Mouse (Mus musculus) testis, postnatal 14 days (tissue): Measurements from ENCODE around the gene Pskh1.

Source experiments
- DNase-seq: peaks from one replicate; pipeline ENCODE4 v3.0.0; 2021; ENCODE audit warnings: low spot score

Pskh1 gene

DNA sequence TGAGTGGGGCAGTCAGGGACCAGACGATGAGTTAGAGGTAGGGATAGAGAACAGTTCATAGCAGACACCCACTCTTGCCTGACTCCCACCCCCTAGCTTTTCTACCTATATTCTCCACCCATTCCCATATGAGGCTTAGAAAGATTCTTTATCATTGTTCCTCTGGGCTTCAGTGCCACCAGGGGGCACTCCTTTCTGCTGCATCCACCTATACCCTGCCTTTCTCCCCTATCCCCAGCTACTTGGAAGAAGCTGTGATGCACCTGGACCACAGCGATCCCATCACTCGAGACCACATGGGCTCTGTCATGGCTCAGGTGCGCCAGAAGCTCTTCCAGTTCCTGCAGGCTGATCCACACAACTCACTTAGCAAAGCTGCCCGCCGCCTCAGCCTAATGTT is 7.8 kb upstream of the Pskh1 start:
- DNase-seq: no peak

DNA sequence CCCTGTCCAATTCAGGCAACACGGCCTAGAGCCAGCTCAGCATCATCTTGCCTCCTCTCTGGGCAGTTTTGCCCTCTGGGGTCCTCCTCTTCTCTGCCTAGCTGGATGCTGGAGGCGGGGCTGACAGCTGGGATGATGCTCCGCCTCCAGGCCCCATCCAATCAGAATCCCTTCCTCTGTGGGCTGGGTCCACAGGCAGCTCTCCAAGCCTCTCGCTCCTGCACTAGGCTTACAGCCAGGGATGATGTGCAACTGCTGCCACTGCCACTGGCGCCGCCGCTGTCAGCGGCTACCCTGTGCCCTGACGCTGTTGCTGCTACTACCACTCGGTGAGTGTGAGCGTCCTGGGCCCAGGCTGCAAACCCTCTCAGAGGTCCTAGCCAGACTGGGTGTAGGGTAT is 6.9 kb upstream of the Pskh1 start, which contains the start of gene Nrn1l:
Nrn1l (plus strand) TSS at position 229 of the 400 bp plus-strand sequence.
- DNase-seq: peak; percentile 78

DNA sequence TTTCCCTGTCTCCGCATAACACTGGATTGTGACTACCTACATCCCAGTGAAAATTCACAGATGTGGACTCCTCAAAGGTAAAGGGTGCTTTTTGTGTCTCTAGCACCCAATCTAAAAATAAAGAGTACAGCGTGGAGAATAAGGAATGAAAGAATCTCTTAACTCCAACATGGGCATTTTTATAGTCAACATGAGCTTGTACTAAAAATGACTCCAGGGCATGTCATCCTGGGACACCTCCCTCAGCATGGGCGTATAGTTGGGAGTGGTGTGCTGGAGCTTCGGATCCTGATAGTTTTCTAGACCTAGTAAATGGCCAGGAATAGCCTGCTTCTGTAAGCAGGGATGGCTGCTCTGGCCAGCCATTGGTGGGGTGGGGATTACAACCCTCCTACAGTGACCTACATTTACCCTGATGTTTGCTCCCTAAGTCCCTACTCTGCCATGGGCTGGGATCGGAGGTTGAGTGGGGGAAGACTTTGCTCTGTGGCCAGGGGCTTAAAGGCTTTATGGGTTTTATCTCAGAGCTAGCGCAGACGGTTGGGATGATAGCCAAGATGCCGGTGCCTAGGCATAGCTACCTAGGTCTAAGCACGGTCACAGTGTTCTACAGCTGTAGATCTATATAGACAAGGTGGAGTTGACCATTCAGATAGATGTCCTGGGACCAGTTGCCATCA is 2.3 kb upstream of the Pskh1 start:
- DNase-seq: no peak

DNA sequence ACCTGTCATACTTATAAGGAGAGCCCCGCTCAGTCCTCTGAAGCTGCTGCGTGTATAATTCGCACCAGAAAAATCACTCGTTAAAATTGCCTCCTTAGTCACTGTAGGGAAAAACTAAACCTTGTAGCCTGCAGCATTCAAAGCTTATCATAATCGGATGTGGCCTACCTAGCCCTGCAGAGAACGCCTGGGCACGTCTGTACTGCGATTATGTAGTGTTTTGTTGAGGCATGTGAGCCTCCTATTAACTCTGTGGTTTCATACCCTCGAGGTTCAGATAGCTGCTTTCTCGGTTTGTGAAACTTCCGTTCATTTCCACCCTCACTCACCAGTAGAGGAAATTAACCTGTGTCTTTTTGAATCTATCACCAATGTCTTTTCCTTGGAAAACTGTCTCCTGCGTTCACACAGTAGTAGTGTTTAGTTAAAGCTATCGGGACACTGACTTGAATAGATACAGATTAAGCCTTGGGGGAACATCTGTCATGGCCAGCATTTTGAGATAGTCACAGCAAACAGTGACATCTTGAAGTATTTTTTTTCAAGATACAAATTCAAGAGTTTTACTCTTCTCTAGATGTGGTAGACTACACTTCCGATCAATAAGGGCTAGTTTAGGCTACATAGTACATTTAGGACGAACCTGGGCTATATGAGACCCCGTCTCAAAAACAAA is 838 bp downstream of the Pskh1 start:
- DNase-seq: no peak

DNA sequence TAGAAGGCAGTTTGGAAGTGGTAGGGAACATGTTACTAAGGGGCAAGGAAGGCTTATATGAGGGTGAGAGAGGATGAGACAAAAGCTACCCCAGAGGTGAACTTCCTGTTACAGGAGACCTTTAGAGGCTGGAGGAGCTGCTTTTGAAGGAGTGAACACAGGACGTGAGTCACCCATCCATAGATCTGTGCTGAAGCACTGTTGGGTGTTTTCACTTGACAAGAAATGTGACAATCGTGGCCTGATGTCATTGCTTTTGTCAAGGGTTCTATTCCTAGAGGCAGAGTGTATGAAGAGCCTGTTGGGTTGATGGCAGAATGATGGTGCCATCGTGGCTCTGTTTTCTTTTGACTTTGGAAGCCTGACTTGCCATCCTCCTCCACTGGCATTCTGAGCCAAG is 19.1 kb downstream of the Pskh1 start:
- DNase-seq: no peak

DNA sequence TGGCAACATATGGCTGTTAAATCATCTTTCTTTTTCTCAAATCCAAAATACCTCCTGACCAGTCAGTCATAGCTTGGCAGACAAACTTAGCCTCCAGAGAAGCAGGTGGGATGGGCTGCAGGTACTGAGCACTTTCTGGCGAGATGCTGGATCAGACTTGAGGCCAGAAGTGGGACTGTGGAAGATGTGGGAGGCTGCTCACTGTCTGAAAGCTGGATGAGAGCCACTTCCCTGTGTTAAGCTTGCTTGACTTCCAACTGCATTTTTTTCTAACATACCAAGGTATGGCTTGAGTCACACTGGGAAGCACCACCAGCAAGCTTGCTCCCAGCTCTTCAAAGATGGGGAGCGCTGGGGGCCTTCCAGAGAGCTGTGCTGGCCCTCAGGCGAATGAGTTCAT is 24.9 kb downstream of the Pskh1 start:
- DNase-seq: no peak

DNA sequence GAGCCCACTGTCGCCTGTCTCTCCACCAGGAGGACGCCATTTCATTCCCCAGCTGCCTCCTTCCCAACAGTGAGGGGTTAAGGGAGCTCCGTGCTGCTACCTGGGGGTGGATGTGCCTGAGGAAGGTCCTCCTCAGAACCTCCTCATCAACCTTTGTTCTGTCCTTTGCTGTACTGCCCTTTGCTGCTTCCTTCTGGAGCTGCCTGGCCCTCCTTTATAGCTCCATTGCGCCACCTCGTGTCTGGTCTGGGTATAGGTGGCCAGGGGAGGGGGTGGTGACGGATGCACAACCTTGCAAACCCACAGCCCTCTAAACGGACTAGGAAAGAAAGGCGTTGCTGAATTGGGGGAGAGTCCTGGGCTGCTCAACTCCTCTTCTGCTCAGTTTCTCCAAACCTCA is 30.4 kb downstream of the Pskh1 start:
- DNase-seq: peak; percentile 60

DNA sequence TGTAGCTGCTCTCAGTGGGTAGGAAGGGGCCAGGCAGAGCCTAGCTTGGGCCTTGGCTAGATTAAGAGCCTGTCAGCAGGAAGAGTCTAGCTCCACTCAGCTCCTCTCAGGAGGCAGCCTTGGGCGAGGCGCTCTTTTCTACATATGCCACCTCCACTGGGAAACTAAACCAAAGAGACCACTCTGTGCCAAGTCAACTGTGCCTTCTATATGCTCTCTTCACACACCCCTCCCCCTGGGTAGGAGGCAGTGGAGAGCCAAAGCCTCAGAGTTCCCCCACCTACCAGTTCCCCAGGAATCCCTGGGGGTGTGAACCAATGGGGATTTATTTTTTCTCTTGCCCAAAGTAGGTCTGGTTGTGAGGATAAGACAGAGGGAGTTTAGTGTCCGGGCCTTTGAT is 31.0 kb downstream of the Pskh1 start:
- peak; percentile 7 for DNase-seq

DNA sequence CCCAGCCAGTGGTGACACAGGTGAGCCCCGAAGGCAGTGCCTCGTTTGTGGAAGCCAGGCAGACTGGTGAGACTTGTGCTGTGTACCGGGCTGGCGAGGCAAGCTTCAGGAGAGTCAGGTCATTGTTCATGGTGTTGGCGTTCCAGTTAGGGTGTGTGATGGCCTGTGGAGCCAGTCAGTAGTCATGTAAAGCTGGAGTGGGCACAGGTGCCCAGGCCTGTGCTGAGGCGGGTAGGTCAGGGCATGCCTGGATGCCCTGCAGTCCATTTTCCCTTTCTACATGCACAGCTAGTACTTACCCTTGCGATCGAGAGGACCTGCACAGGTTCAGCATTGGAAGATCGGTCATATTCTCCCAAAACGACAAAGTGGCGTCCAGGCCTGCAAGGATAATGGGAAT is 32.3 kb downstream of the Pskh1 start:
- DNase-seq: no peak

DNA sequence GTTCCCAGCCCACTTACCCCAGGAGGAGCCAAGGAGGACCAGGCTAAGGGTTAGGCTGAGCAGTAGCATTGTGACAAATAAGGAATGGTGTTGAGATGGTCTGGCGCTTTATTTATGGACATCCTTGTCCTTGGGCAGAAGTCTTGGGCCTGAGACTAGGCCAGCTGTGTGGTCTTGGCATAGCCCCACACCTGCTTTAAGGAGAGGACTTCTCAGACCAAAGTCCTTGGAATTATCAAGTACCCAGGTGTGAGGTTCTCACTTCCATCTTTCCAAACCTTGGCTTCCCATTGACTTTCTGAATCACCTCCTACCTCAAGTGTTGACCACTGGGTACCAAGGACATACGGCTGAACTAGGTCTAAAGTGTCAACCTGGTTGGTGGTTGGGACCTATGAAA is 33.5 kb downstream of the Pskh1 start, which contains the start of gene Ctrl:
Ctrl (minus strand) TSS at position 101 of the 400 bp plus-strand sequence.
- no peak for DNase-seq

DNA sequence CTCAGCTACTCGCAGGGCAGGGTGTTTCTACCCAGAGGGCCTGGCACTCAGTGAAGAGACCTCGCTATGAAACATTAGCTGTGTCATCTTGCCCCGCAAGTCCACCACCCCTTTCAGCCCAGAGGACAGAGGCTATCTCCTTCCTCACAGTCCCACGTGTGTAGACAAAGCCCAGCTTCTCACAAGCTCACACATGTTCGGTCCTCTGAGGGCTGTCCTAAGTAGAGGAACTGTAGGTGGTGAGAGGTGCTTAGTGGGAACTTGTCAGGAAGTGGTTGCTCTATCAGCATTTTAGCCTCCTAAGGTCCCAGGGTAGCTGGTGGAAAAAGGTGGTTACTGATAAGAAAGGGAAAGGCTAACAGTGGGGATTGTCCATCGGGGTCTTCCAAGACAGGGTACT is 34.9 kb downstream of the Pskh1 start:
- DNase-seq: no peak

DNA sequence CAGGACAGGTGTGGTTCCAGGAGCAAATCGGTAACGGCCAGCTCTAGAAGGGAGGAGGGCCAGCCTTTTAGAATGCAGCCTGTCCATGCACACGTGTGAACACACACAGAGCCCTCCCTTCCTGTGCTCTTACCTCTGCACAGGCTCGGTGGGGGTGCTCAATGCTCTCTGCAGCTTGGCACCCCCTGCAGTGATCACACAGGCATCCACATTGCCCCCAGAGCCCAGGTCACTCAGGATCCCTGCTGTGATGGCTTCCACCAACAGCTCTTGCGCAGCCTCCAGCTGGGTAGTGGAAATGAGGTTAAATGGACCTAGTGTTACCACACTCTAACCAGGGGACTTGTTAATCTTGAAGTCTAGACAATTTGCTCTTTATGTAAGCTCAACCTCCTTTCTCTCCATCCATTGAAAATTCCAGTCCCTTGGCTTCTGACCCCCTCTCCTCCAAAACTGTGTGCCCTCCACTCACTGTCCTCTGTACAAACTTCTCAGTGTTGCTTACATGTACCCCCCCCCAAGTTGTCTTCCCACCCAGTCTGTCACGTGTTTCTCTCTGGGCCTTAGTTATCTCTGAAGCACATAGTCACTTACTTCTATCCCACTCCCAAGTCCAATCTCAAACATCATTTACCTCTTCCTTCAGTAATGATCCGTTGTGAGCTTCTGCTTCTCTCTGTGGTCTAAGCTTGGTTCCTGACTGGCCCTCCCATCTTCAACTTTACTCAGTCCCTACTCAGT is 35.8 kb downstream of the Pskh1 start:
- DNase-seq: no peak

DNA sequence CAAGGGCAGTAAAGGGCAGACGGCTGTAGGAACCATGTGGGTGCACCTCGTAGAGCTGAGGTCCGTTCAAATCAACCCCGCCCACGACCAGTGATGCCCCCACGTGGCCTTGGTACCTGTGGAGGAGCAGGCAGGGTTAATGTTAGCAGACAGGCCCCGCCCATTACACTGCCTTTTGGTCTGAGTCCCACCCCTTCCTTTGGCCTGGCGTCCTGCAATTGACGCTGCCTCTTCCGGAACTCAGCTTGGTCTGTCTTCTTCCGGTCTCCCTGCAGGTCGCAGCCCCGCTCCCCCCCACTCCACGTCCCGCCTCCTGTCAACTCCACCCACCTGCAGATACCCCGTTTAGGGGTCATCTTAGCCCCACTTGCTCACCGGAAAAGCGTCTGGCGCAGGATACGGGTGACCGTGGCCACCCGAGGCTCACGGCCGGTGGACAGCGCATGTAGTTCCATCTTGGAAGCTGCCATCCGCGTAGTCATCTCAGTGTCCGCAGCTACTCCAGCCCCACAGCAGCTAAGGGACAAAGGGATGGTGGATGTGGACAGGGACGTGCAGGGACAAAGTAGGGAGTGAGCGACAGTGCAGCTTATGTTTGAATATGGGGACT is 36.7 kb downstream of the Pskh1 start:
- peak; percentile 86 for DNase-seq

DNA sequence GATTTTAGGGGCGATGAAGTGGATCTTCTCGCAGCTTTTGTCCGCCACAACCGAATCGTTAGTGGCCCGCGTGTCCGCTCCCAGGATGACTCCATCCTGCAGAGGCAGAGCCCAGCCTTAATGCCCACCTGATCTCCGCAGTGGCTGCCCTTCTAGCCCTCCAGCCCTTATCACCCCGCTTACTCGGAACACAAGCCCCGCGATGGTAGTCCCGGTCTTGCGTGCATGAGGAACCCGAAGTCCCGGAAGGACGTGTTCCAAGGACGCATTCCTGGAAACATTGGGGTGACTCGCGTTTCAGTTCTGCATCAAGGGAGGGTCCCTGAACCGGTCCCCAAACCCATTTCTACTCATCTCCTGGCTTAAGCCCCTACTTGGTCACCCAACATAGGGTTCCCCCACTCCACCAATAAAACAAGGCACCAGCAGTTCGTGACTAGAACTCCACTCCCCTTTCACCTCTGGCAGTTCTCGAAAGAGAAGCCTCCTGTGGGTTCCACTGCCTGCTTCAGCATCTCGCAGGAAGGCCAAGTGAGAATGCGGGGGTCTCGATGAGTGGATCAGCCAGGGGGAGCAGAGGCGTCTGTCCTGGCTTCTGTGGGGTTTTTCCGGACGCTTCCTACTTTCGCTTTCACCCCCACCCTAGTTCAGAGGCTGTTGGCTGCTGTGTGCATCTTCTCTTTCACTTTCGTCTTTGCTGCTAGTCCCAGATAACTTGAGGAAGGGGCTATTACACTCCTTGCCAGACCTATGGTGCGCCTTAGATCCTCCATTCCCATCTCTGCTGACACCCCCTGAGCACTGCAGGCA is 37.5 kb downstream of the Pskh1 start:
- no peak for DNase-seq

DNA sequence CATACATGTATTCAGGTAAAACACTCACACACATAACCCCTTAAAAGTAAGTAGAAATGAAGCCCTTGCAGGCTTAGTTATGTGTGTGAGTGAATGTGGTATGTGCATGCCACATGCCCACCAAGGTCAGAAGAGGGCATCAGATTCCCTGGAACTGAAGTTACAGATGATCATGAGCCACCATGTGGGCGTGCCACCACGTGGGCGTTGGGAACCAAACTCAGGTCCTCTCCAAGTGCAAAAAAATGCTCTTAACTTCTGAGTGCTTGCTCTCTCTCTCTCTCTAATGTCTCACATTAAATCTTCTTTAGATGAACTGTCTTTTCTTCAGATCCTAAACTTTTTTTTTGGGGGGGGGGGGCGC is 38.0 kb downstream of the Pskh1 start, which contains the start of gene Psmb10:
Psmb10 (minus strand) TSS at position 139 of the 364 bp plus-strand sequence.
- no peak for DNase-seq

DNA sequence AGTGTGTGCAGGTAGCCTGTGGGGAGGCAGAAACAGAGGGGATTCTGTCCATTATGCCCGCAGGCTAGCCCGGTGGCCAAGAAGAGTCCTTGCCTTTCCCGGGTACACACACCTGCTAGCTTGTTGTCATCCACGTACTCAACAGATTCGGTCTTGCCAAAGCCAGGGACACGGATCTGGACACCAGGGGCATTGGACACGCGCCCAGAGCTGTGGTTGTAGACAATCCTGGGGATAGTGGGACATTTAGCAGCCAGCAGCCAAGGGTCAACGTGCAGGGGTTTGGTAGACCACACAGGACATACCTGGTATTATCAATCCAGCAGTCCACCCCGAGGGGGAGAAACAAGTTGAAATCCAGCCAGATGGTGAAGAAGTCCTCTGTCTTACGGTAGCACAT is 41.8 kb downstream of the Pskh1 start:
- no peak for DNase-seq

DNA sequence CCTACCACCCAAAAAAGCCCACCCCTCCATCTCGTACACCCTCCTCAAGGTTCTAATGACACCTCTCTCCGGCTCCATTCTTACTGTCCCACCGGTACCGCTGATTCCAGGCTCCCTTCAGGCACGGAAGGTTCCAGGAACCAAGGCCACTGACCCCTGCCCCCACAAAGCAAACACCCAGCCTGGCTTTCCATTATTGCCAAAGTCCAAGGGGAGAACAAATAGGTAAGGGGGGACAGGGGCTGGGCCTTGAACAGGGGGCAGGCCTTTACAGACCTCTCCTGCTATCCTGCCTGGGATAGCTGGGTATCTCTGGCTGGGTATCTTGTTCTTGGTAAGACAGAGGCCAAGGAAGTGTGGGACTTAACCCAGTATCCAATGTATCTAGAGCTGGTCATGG is 42.3 kb downstream of the Pskh1 start:
- DNase-seq: no peak

DNA sequence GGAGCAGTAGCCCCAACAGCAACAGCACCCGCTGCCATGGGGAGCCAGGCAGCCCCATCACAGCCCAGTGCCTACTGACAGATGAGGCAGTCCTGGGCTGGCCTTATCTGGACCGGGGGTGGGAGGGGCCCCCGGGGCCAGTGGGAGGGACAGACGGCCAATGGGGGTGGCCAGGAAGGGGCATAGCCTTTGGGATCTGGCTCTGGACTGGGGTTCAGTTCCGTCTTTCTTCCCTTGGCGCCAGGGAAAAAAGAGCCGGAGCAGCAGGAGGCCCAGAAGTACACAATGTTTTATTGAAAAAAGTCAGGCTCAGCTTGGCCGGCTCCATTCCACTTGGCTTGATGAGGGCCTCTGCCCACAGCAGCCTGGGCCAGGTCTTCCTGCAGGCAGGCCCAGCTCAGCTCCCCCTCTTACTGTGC is 43.1 kb downstream of the Pskh1 start, which contains the start of gene Lcat:
Lcat (minus strand) TSS at position 62 of the 419 bp plus-strand sequence.
- no peak for DNase-seq

DNA sequence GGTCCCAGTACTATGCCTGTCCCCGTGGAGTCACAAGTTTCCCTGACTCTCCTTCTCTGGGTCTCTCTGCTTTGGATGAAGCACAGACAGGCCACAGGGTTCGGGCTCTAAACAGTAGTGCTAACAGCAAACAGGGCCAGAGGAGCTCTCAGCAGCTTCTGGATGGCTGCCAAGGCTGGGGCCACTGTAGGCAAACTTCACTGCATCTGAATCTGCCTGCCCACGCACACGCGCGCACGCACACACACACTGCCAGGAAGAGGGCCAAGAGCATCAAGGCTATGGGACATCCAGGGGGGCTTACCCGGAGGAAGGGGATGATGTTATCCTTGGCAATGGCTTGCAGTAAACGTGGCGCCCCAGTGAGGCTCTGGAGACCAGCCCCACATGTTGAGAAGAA is 49.1 kb downstream of the Pskh1 start:
- peak; percentile 69 for DNase-seq

DNA sequence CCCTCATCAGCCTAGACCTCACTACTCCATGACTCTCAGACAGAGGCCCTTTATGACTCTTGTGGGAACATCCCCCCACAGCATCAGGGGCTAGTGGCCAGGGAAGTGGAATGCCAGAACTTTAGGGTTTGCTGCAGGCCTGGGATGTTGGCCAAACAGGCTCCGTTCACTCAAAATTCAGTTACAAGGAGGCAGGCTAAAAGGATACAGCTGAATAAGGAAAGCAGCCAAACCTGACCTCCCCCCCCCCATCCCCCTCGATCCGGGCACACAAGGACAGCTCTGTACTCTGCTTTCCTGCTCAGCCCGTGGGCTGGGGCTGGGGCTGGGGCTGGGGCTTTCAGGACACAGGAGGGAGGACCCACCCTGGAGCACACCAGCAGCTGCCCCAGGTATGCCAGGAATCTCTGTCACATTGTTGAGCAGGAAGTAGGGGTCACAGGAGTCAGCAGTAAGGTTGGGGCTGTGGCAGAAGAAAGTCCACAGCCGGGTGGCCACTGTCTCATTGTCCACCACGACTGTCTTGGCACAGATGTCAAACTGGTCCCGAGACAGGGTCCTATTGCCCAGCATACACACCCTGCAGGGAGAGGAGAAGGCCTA is 50.9 kb downstream of the Pskh1 start:
- DNase-seq: peak; percentile 71

DNA sequence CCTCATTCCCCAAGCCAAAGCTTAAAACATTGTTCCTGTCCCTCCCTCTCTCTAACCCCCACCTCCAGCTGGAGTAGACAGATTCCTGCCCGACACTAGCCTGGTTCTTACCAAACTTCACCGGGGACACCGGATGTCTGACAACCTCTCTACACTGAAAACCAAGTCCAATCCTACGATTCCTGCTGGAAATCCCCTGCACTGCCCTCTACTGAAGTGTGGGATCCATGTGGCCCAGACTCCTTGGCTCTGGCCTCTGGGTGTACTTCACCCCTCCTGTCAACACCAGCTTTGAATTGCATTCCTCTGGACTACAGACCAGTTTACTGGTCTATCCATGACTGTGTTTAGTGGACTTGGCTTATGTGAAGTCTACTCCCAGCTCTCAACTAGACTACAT is 56.3 kb downstream of the Pskh1 start:
- no peak for DNase-seq
